Mouse (Mus musculus) testis, adult 2 months (tissue): Measurements from ENCODE around the gene Phldb2.

Source experiments
- CTCF ChIP-seq: fragments of 200-500 bp; IDR thresholded peaks from 2 replicates; pipeline ENCODE4 v1.5.1; 2012; ENCODE audit warnings: low read depth, mild to moderate bottlenecking, inconsistent platforms, low read length, moderate library complexity; ENCODE audit not compliant: control insufficient read depth, insufficient read depth, insufficient replicate concordance
- POLR2A ChIP-seq: fragments of 200-500 bp; IDR thresholded peaks from 2 replicates; pipeline ENCODE4 v1.6.1; 2012; ENCODE audit warnings: low read depth, mild to moderate bottlenecking, inconsistent platforms, low read length, moderate library complexity; ENCODE audit not compliant: control insufficient read depth

DNA sequence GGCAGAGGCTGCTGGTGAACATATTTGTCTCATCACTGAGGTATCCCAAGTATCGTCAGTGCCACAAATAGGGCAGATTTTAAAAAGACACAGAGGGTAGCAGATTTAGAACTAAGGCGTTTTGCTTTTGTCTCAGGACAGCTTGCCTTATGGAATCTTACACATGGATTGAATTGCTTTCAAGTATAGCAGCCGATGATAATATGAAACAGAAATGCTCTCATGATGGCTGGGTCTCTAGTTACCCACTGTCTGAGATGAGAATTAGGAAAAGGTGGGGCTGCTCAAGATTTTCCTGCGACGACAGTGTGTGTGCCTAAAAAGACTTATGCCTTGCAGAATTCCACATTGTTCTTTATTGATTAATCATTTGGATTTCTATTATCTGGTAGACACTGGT lies 58.4 kb downstream of the Phldb2 start:
- no peak for TF ChIP-seq CTCF
- no peak for TF ChIP-seq POLR2A
